Mouse (Mus musculus) left cerebral cortex, adult 9 months (tissue): ENCODE data around the gene Pcyt1b.

Source experiments
- DNase-seq, 2 experiments: peaks; one replicate each; pipeline ENCODE4 v3.0.0; 2022; ENCODE audit warnings: low spot score in 2 of 2

Gene Pcyt1b

GRCm38 (mm10) chrX:93732975-93733748 is 78.5 kb downstream of the Pcyt1b start:
- no peak for DNase-seq

- DNase-seq = no peak
Measured at GRCm38 (mm10) chrX:93749165-93749564, 94.5 kb downstream of the Pcyt1b start.

GRCm38 (mm10) chrX:93750566-93750965 is 95.9 kb downstream of the Pcyt1b start:
- DNase-seq = no peak

- DNase-seq = no peak
Measured at GRCm38 (mm10) chrX:93755210-93755842, 100.7 kb downstream of the Pcyt1b start.

DNA sequence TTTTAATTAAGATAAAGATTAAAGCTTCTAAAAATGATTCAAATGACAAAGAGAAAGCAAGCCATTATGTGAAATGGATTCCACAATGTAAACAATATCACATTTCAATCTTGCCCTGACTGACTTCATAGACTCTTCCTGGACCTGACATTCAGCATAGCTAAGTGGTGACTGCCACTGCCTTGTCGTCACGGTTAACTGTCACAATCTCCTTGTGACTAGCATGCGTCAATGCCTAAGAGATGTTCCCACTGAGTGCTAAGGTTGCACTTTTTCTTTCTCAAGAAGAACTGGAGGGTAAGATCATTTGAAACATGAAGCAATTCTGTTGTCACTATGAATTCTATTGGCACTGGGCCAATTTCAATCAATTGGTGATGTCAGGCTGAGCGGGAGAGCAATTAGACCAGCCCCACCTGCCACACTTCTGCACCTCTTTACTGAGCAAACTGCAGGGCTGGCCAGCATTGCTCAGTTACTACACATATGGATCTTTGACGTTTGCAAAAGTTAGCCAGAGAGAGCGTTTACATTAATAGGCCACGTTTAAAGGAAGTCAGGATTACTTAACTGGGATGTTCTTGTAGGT is 102.3 kb downstream of the Pcyt1b start:
- no peak for DNase-seq

DNA sequence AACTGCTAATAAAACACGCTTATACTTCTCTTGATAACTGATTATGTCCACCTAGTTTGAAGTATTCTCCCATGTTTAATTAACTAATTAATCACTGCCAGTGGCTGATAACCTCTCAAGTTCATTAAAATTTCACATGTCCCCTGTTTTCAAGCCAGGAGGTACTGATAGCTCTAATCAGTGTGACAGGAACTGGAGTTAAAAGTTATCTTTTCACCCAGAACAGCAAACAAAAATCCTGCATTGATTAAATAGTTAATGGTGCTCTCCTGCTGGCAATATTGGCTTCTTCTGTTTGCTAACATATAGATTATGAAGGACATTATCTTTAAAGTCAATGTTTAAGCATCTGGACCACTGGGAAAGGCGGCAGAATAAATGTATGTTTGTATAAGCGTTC is 106.1 kb downstream of the Pcyt1b start:
- no peak for DNase-seq

GRCm38 (mm10) chrX:93789562-93789961 is 134.9 kb downstream of the Pcyt1b start:
- DNase-seq = no peak

GRCm38 (mm10) chrX:93793168-93793567 is 138.5 kb downstream of the Pcyt1b start:
- DNase-seq = peak in 1 of 2 experiments; percentile 29
